Mouse (Mus musculus) small intestine, adult 2 months (tissue): ENCODE data around the gene Cemip.
A peak's percentile ranks its signal among the peaks of the same experiment; 100 is the strongest.

Experiments used
- CTCF ChIP-seq: fragments of 200-500 bp; IDR thresholded peaks from 2 replicates; pipeline ENCODE4 v1.5.1; 2012; ENCODE audit warnings: low read depth, mild to moderate bottlenecking, control low read depth, inconsistent platforms, low read length, moderate library complexity, mixed read lengths; ENCODE audit not compliant: insufficient replicate concordance, insufficient read length; ENCODE audit errors: extremely low read depth
- POLR2A ChIP-seq: fragments of 200-500 bp; IDR thresholded peaks from 2 replicates; pipeline ENCODE4 v1.6.1; 2012; ENCODE audit warnings: low read depth, mild to moderate bottlenecking, control low read depth, inconsistent platforms, low read length, moderate library complexity

- no peak for TF ChIP-seq POLR2A
- TF ChIP-seq CTCF = 0 out of 2 replicates have a peak, but pooled peaks have one; percentile 11
Observed at GRCm38 (mm10) chr7:84089777-84090176, 3.5 kb upstream of the Cemip start.
